Mouse (Mus musculus) C2C12 (cell line): ENCODE data around the gene Zfp334.

Source experiments
- CTCF ChIP-seq: IDR thresholded peaks from one replicate; pipeline ENCODE4 v1.5.1; 2011; ENCODE audit not compliant: control insufficient read depth, insufficient read depth, insufficient read length
- USF1 ChIP-seq: IDR thresholded peaks from one replicate; pipeline ENCODE4 v1.6.1; 2011; ENCODE audit warnings: low read depth, mild to moderate bottlenecking, control low read depth, moderate library complexity

DNA sequence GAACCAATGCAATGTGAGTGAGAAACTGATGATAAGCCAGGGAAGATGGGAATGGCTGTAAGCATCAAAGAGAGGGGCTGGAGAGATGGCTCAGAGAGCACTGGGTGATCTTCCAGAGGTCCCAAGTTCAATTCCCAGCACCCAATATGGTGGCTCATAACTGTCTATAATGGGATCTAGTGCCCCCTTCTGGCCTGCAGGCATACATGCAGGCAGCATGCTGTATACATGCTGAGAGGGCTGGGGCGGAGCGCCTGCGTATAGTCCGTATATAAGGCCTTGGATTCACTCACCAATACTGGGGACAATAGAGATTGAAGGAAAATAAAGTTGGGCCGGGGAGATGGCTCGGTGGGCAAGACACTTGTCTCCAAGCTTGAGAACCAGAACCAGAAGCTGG, 24.8 kb downstream of the Zfp334 start:
- no peak for TF ChIP-seq CTCF
- no peak for TF ChIP-seq USF1
